Mouse (Mus musculus) CH12.LX (cell line): ENCODE measurements around the gene Sppl2a. TPM values are rescaled to one million over a fixed set of nuclear protein-coding genes. Genes with fewer than 3 reads are reported as not detected.
"Not testable (repeated sequence)": the region's sequence is repeated elsewhere in the genome, so short reads cannot be mapped to it uniquely, and the experiment has no call there.

Experiments
- DNase-seq: peaks from one replicate; pipeline ENCODE4 v3.0.0-alpha.2; 2013; ENCODE audit errors: extremely low read depth
- H3K27ac ChIP-seq: 2 replicates; pipeline ENCODE4 v1.5.1; 2012; ENCODE audit warnings: low read depth, mild to moderate bottlenecking, control low read depth, moderate library complexity; ENCODE audit not compliant: insufficient read depth
- H3K27me3 ChIP-seq: replicated peaks from 2 replicates; pipeline ENCODE3; 2012; ENCODE audit warnings: inconsistent platforms
- H3K36me3 ChIP-seq, 2 experiments: replicated peaks in 1 of 2; 2 replicates each; pipeline versions ENCODE3 to v1.6.1; 2012; ENCODE audit warnings: inconsistent platforms in 1 of 2, low read length in 1 of 2, mild to moderate bottlenecking in 1 of 2, mixed read lengths in 1 of 2, moderate library complexity in 1 of 2; ENCODE audit not compliant: control insufficient read depth in 1 of 2, insufficient read depth in 1 of 2
- H3K4me1 ChIP-seq, 2 experiments: 2 replicates each; pipeline ENCODE4 v1.6.1; 2012; ENCODE audit warnings: inconsistent platforms in 1 of 2, moderate library complexity in 1 of 2; ENCODE audit not compliant: insufficient read depth in 2 of 2, control insufficient read depth in 1 of 2
- H3K4me2 ChIP-seq: 2 replicates; pipeline ENCODE4 v1.6.1; 2012; ENCODE audit warnings: low read depth, mild to moderate bottlenecking, control low read depth; ENCODE audit not compliant: poor library complexity, insufficient read depth, severe bottlenecking
- H3K4me3 ChIP-seq, 3 experiments: fragments of 150-350 bp in 1 of 3; sonication (generic) in 1 of 3; replicated peaks in 1 of 3; 2 replicates each; pipeline versions ENCODE3 to v1.5.1; 2011 to 2012; ENCODE audit warnings: low read depth in 2 of 3, low read length in 2 of 3, mild to moderate bottlenecking in 2 of 3, moderate library complexity in 2 of 3, control low read depth in 1 of 3, improper control_type of control experiment in 1 of 3, inconsistent platforms in 1 of 3, mixed read lengths in 1 of 3; ENCODE audit not compliant: poor library complexity in 1 of 3
- H3K79me2 ChIP-seq: replicated peaks from 2 replicates; pipeline ENCODE4 v1.6.1; 2012; ENCODE audit warnings: mild to moderate bottlenecking, moderate library complexity; ENCODE audit not compliant: control insufficient read depth, poor library complexity, insufficient read depth, severe bottlenecking; ENCODE audit errors: extremely low read depth
- H3K9ac ChIP-seq: 2 replicates; pipeline ENCODE4 v1.6.1; 2012; ENCODE audit warnings: low read depth, mild to moderate bottlenecking, control low read depth, moderate library complexity; ENCODE audit not compliant: insufficient read depth
- H3K9me3 ChIP-seq: replicated peaks from 2 replicates; pipeline ENCODE3; 2012; ENCODE audit warnings: low read length, inconsistent platforms, mixed read lengths
- BHLHE40 ChIP-seq: IDR thresholded peaks from 2 replicates; pipeline ENCODE4 v1.6.1; 2011; ENCODE audit warnings: mild to moderate bottlenecking, low read depth, low read length, improper control_type of control experiment
- E2F4 ChIP-seq: IDR thresholded peaks from 2 replicates; pipeline ENCODE4 v1.6.1; 2011; ENCODE audit warnings: low read depth, low read length, improper control_type of control experiment; ENCODE audit not compliant: insufficient replicate concordance
- ELF1 ChIP-seq: IDR thresholded peaks from 2 replicates; pipeline ENCODE4 v1.6.1; 2014; ENCODE audit warnings: low read depth, mild to moderate bottlenecking, inconsistent platforms, low read length, improper control_type of control experiment
- ETS1 ChIP-seq: conservative IDR thresholded peaks from 2 replicates; pipeline ENCODE4 v1.6.1; 2012; ENCODE audit warnings: low read depth, mild to moderate bottlenecking, inconsistent platforms, low read length, improper control_type of control experiment, moderate library complexity
- IRF4 ChIP-seq: IDR thresholded peaks from 2 replicates; pipeline ENCODE4 v1.6.1; 2014; ENCODE audit warnings: low read depth, mild to moderate bottlenecking, inconsistent platforms, low read length, improper control_type of control experiment
- JUND ChIP-seq: conservative IDR thresholded peaks from 2 replicates; pipeline ENCODE4 v1.6.1; 2011; ENCODE audit warnings: low read depth, low read length, improper control_type of control experiment
- MAFK ChIP-seq: IDR thresholded peaks from 2 replicates; pipeline ENCODE4 v1.6.1; 2011; ENCODE audit warnings: low read length, improper control_type of control experiment; ENCODE audit not compliant: insufficient replicate concordance
- NELFE ChIP-seq: IDR thresholded peaks from 2 replicates; pipeline ENCODE4 v1.6.1; 2011; ENCODE audit warnings: low read depth, low read length, improper control_type of control experiment
- NRF1 ChIP-seq: IDR thresholded peaks from 2 replicates; pipeline ENCODE4 v1.6.1; 2014; ENCODE audit warnings: low read depth, mild to moderate bottlenecking, inconsistent platforms, low read length, improper control_type of control experiment, moderate library complexity
- PAX5 ChIP-seq: IDR thresholded peaks from 2 replicates; pipeline ENCODE4 v1.6.1; 2012; ENCODE audit warnings: low read length, inconsistent platforms, mixed read lengths
- POLR2A ChIP-seq: IDR thresholded peaks from 2 replicates; pipeline ENCODE4 v1.6.1; 2011; ENCODE audit warnings: low read depth, mild to moderate bottlenecking, improper control_type of control experiment, low read length
- TCF12 ChIP-seq: IDR thresholded peaks from 2 replicates; pipeline ENCODE4 v1.6.1; 2014; ENCODE audit warnings: low read depth, mild to moderate bottlenecking, inconsistent platforms, low read length, improper control_type of control experiment
- USF1 ChIP-seq: IDR thresholded peaks from 2 replicates; pipeline ENCODE4 v1.6.1; 2014; ENCODE audit warnings: low read depth, mild to moderate bottlenecking, inconsistent platforms, low read length, improper control_type of control experiment
- ZKSCAN1 ChIP-seq: IDR thresholded peaks from 2 replicates; pipeline ENCODE4 v1.6.1; 2012; ENCODE audit warnings: low read depth, inconsistent platforms, low read length, improper control_type of control experiment, borderline replicate concordance
- dilution Hi-C: fragments of 300-500 bp; cut with MboI; formaldehyde crosslinking; loops from 2 replicates; pipeline ENCODE4 v1.14.3; 2020; ENCODE audit warnings: low sequenced_read_pairs; ENCODE audit not compliant: extremely low pct_unique_long_range_greater_than_20kb, extremely low pct_ligation_motif_present
- in situ Hi-C: fragments of 300-500 bp; cut with MboI; formaldehyde crosslinking; loops from 3 replicates; pipeline ENCODE4 v1.14.3; 2019; ENCODE audit warnings: low sequenced_read_pairs, low pct_ligation_motif_present, low pct_unique_long_range_greater_than_20kb, mixed read lengths
- polyA plus RNA-seq: library from polyadenylated mRNA; unstranded; fragments of >175 nt; gene quantifications from 2 replicates; pipeline ENCODE4 v1.2.1, GENCODE M21; 2012; ENCODE audit warnings: low read depth; ENCODE audit not compliant: insufficient read length
- total RNA-seq, 2 experiments: library from RNA; depleted of rRNA; stranded (reverse); fragments of 300-350 nt in 1 of 2; fragments of >200 nt in 1 of 2; gene quantifications; 2 replicates each; pipeline ENCODE4 v1.2.3; 2012 to 2014

Sppl2a gene
- total and polyA plus RNA-seq, 3 experiments: 35.3 to 52.4 (median 37.4) TPM

- no peaks in the 10 kb centered on the region for H3K79me2 ChIP-seq
- no peaks in the 10 kb centered on the region for H3K9me3 ChIP-seq
- TF ChIP-seq E2F4: no peak
- TF ChIP-seq PAX5: no peak
- no peak for TF ChIP-seq JUND
- TF ChIP-seq USF1: no peak
- TF ChIP-seq ELF1: no peak
- no peak for TF ChIP-seq MAFK
- no peak for TF ChIP-seq TCF12
- no peak for TF ChIP-seq IRF4
- no peak for TF ChIP-seq NRF1
- TF ChIP-seq POLR2A: no peak
- no peak for TF ChIP-seq ZKSCAN1
- in situ Hi-C loops: no loop called here
- no peaks in the 10 kb centered on the region for H3K36me3 ChIP-seq
- dilution Hi-C loops: no loop called here
- no peaks in the 10 kb centered on the region for H3K27me3 ChIP-seq
- no peak overlapping the region for H3K4me2 ChIP-seq
- no peaks in the 10 kb centered on the region for H3K4me1 ChIP-seq
- DNase-seq: no peak
- no peak overlapping the region for H3K27ac ChIP-seq
- no peak overlapping the region for H3K4me3 ChIP-seq
- no peak overlapping the region for H3K9ac ChIP-seq
Observed at GRCm38 (mm10) chr2:126951085-126951484, 18.1 kb upstream of the Sppl2a start.

- no peaks in the 10 kb centered on the region for H3K79me2 ChIP-seq
- H3K4me1 ChIP-seq: no peaks in the 10 kb centered on the region
- no peaks in the 10 kb centered on the region for H3K36me3 ChIP-seq
- H3K9ac ChIP-seq: no peak overlapping the region
- in situ Hi-C loops: no loop called here
- no peak overlapping the region for H3K4me2 ChIP-seq
- H3K4me3 ChIP-seq: no peak overlapping the region
- dilution Hi-C loops: no loop called here
- H3K27me3 ChIP-seq: no peaks in the 10 kb centered on the region
- H3K27ac ChIP-seq: no peak overlapping the region
- H3K9me3 ChIP-seq: no peaks in the 10 kb centered on the region
- no peak for TF ChIP-seq ETS1
- no peak for DNase-seq
Observed at GRCm38 (mm10) chr2:126950453-126950852, 17.4 kb upstream of the Sppl2a start.

GRCm38 (mm10) chr2:126949856-126950255, 16.8 kb upstream of the Sppl2a start:
- in situ Hi-C loops: no loop called here
- DNase-seq: no peak
- no peaks in the 10 kb centered on the region for H3K36me3 ChIP-seq
- H3K9me3 ChIP-seq: no peaks in the 10 kb centered on the region
- H3K27ac ChIP-seq: no peak overlapping the region
- TF ChIP-seq IRF4 (no peak), POLR2A (no peak), BHLHE40 (no peak), NELFE (no peak), NRF1 (no peak), JUND (no peak), MAFK (no peak)
- H3K4me1 ChIP-seq: no peaks in the 10 kb centered on the region
- no peak overlapping the region for H3K9ac ChIP-seq
- dilution Hi-C loops: no loop called here
- H3K4me3 ChIP-seq: no peak overlapping the region
- H3K79me2 ChIP-seq: no peaks in the 10 kb centered on the region
- H3K4me2 ChIP-seq: no peak overlapping the region
- no peaks in the 10 kb centered on the region for H3K27me3 ChIP-seq

GRCm38 (mm10) chr2:126949297-126949696, 16.3 kb upstream of the Sppl2a start:
- in situ Hi-C loops, H3K79me2 ChIP-seq: not testable (repeated sequence)

More at GRCm38 (mm10) chr2:126949297-126949696, 16.3 kb upstream of the Sppl2a start:
- H3K36me3 ChIP-seq, dilution Hi-C loops, H3K4me1 ChIP-seq, H3K4me3 ChIP-seq, H3K27ac ChIP-seq, DNase-seq, H3K9ac ChIP-seq, H3K9me3 ChIP-seq, H3K4me2 ChIP-seq, H3K27me3 ChIP-seq: not testable (repeated sequence)
